Mouse (Mus musculus) liver, postnatal 0 days (tissue): ENCODE results near the gene Plekha7. TPM values are rescaled to one million over a fixed set of nuclear protein-coding genes. Genes with fewer than 3 reads are reported as not detected.
"Not testable (repeated sequence)": the region's sequence is repeated elsewhere in the genome, so short reads cannot be mapped to it uniquely, and the experiment has no call there.

Source experiments
- ATAC-seq: fragments of 200-750 bp; cut with Nextera tagmentation; 2 replicates; pipeline ENCODE4 v1.8.0; 2017; ENCODE audit warnings: mild to moderate bottlenecking, moderate library complexity
- DNase-seq: peaks from one replicate; pipeline ENCODE4 v3.0.0-alpha.2; 2016
- H3K27ac ChIP-seq: fragments of 300-500 bp; sonication (generic); 2 replicates; pipeline ENCODE4 v1.5.1; 2014; ENCODE audit warnings: antibody characterized with exemption, moderate library complexity, mild to moderate bottlenecking, low read depth
- H3K27me3 ChIP-seq: fragments of 300-500 bp; sonication (generic); 2 replicates; pipeline ENCODE4 v1.6.1; 2014; ENCODE audit warnings: low read length, control low read depth, mixed read lengths; ENCODE audit not compliant: insufficient read depth
- H3K36me3 ChIP-seq: fragments of 300-500 bp; sonication (generic); replicated peaks from 2 replicates; pipeline ENCODE4 v1.6.1; 2014; ENCODE audit warnings: mild to moderate bottlenecking, control low read depth, low read length, moderate library complexity, mixed read lengths; ENCODE audit not compliant: insufficient read depth
- H3K4me1 ChIP-seq: fragments of 300-500 bp; sonication (generic); 2 replicates; pipeline ENCODE4 v1.6.1; 2014; ENCODE audit warnings: antibody characterized with exemption, mild to moderate bottlenecking, control low read depth; ENCODE audit not compliant: insufficient read depth
- H3K4me2 ChIP-seq: fragments of 300-500 bp; sonication (generic); 2 replicates; pipeline ENCODE4 v1.6.1; 2014; ENCODE audit warnings: low read depth, mild to moderate bottlenecking, low read length, moderate library complexity, mixed read lengths
- H3K4me3 ChIP-seq: fragments of 300-500 bp; sonication (generic); 2 replicates; pipeline ENCODE4 v1.5.1; 2014; ENCODE audit warnings: low read depth, low read length
- H3K9ac ChIP-seq: fragments of 300-500 bp; sonication (generic); replicated peaks from 2 replicates; pipeline ENCODE4 v1.6.1; 2014; ENCODE audit warnings: mild to moderate bottlenecking, moderate library complexity
- H3K9me3 ChIP-seq: fragments of 300-500 bp; sonication (generic); 2 replicates; pipeline ENCODE4 v1.6.1; 2016; ENCODE audit warnings: mild to moderate bottlenecking, control low read depth, low read length, mixed read lengths
- CTCF ChIP-seq: sonication (generic); IDR thresholded peaks from 2 replicates; pipeline ENCODE4 v1.5.1; 2016; ENCODE audit warnings: antibody characterized with exemption, low read depth
- EP300 ChIP-seq: IDR thresholded peaks from 2 replicates; pipeline ENCODE4 v1.6.1; 2016; ENCODE audit warnings: antibody characterized with exemption, low read depth, mild to moderate bottlenecking
- WGBS: fragments of 180-500 bp; shearing (Covaris S2); extraction: QIAGEN DNeasy Blood & Tissue Kit; methylation state at CpG from one replicate; pipeline ENCODE4 v1.1.7; 2014; ENCODE audit not compliant: insufficient replicate concordance; 5-methylcytosine and 5-hydroxymethylcytosine counted together
- polyA plus RNA-seq: library from polyadenylated mRNA; unstranded; fragments of >200 nt; fragmentation: Nextera tagmentation; extraction: Ambion mirVana; gene quantifications from 2 replicates; pipeline ENCODE4 v1.2.1, GENCODE M21; 2015

Gene Plekha7
- polyA plus RNA-seq, 1 experiment from 2014 or later: 1.8 TPM

DNA sequence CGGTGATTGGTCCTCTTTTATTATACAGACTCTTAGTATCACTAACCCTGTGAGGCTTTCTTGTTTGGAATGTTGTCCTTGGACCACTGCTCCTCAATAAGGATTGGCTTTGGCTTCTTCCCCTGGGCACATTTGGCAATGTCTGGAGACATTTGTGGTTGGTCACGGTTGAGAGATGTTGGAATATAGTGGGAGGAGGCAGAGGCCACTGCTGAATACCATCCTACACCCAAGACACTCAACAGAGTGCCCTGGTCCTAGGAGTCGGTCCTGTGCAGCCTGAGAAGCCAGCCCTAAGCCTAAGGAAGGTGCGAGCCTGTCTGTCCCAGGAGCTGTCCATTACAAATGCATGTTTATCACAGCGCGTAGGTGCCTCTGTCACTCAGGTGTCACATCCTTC, 196.6 kb downstream of the Plekha7 start:
- no peak for DNase-seq
- no peak overlapping the region for H3K4me2 ChIP-seq
- no peak overlapping the region for H3K9ac ChIP-seq
- no peaks in the 10 kb centered on the region for H3K4me1 ChIP-seq
- H3K27ac ChIP-seq: no peak overlapping the region
- no peak for TF ChIP-seq CTCF
- TF ChIP-seq EP300: no peak
- no peaks in the 10 kb centered on the region for H3K9me3 ChIP-seq
- WGBS: 79% methylated on average over 6 of the region's 6 CpGs
- no peaks in the 10 kb centered on the region for H3K27me3 ChIP-seq
- H3K4me3 ChIP-seq: no peak overlapping the region
- no peaks in the 10 kb centered on the region for H3K36me3 ChIP-seq
- ATAC-seq: no peak

DNA sequence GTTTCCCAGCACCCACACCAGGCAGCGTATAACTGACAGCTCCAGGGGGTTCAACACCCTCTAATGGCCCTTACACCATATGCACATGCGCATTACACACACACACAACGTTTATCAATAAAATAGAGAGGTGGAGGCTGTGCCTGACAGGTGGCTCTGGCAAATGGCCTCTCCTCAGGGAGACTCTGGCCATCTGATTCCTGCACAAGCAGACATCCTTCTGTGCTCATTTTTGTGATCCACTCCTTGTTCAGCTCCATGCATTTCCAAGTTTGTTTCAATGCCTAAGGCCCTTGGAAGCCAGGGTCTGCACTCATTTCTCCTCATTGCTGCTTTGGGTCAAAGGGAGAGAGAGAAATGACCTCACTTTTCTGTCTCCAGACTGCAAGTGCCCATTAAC, 197.5 kb downstream of the Plekha7 start:
- 68% methylated on average over 3 of the region's 3 CpGs for WGBS
- no peak overlapping the region for H3K27ac ChIP-seq
- TF ChIP-seq CTCF (no peak), EP300 (no peak)

DNA sequence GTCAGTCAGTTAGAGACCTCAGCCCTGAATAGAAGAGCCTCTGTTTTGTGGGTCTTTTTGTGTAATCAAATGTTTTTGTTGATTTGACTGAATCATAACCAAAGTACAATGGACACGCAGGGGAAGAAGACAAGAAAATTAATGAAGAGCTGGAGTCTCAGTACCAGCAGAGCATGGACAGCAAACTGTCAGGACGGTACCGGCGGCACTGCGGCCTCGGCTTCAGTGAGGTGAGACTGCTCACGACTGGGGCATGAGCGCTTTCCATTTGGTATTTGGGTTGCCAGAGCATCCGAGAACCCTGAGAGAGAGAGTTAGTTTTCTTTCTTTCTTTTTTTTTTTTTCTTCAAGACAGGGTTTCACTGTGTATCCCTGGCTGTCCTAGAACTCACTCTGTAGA, 205.1 kb downstream of the Plekha7 start:
- no peaks in the 10 kb centered on the region for H3K27me3 ChIP-seq
- H3K36me3 ChIP-seq: peaks cover 36% of the 10 kb centered on the region
- H3K9ac ChIP-seq: no peak overlapping the region
- no peak for TF ChIP-seq EP300
- TF ChIP-seq CTCF: no peak
- ATAC-seq (no peak), DNase-seq (no peak)
- no peaks in the 10 kb centered on the region for H3K4me1 ChIP-seq
- no peaks in the 10 kb centered on the region for H3K9me3 ChIP-seq
- 88% methylated on average over 9 of the region's 9 CpGs for WGBS
- no peak overlapping the region for H3K4me3 ChIP-seq
- H3K4me2 ChIP-seq: no peak overlapping the region
- H3K27ac ChIP-seq: no peak overlapping the region

More for the DNA sequence above, 197.5 kb downstream of the Plekha7 start:
- DNase-seq: no peak
- Histone ChIP-seq H3K9me3 (no peaks in the 10 kb centered on the region), H3K27me3 (no peaks in the 10 kb centered on the region), H3K4me3 (no peak overlapping the region), H3K4me1 (no peaks in the 10 kb centered on the region), H3K4me2 (no peak overlapping the region), H3K36me3 (peaks cover 6% of the 10 kb centered on the region), H3K9ac (no peak overlapping the region)
- no peak for ATAC-seq

DNA sequence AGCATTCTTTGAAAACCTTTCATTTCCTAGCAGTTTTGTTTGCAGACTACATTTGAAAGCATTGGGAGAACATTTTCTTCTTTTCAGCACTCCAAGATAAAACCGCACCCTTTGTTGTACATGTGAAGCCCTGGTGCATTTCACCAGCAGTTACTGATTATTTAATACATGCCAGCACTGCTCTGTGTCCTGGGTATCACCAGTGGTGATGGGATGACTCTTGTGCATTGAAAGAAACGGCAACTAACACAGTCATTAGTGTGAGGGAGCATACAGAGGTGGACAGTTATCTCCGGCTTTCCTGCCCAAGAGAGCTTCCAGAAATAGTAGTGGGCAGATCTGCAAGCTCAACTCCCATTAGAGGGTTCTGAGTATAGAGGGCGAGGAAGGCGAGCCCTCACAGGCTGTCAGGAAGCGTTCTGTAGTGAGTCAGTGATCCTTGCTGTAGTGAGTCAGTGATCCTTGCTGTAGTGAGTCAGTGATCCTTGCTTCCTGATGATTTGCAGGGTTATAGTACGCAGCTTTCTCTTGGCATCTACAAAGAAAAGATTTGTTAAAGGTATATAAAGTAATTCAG, 208.1 kb downstream of the Plekha7 start:
- Histone ChIP-seq H3K9ac (no peak overlapping the region), H3K9me3 (no peaks in the 10 kb centered on the region), H3K36me3 (peaks cover 24% of the 10 kb centered on the region), H3K27ac (no peak overlapping the region), H3K27me3 (no peaks in the 10 kb centered on the region), H3K4me1 (no peaks in the 10 kb centered on the region; the same call in 1 of the 2 replicates), H3K4me2 (no peak overlapping the region), H3K4me3 (no peak overlapping the region)
- DNase-seq (no peak), ATAC-seq (peak; percentile 63)
- 78% methylated on average over 7 of the region's 7 CpGs for WGBS
- TF ChIP-seq EP300: no peak
- TF ChIP-seq CTCF: no peak

DNA sequence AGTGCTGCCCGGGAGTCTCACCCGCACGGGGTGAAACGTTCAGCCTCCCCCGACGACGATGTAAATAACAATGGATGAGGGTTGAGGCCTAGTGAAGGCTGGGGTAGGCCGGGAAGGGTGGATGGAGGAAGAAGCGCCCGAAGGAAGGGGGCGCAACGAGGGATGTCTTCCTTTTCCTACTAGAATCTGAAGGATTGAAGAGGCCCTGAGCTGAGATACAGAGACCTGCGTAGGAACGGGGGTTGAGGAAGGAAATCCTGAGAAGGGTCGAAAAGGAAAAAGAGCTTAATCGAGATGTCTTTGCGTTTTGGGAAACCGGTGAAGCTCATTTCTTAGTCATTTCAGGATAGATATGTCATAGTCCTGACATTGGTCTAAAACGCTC, 214.7 kb downstream of the Plekha7 start:
- TF ChIP-seq CTCF (0 out of 2 replicates have a peak, but pooled peaks have one; percentile 8), EP300 (no peak)
- no peaks in the 10 kb centered on the region for H3K27me3 ChIP-seq
- H3K9ac ChIP-seq: peak overlapping the region; percentile 97
- H3K9me3 ChIP-seq: no peaks in the 10 kb centered on the region
- ATAC-seq: peak; percentile 73
- peak overlapping the region; percentile 90 for H3K27ac ChIP-seq
- peaks cover 8% of the 10 kb centered on the region for H3K4me1 ChIP-seq
- no peak for DNase-seq
- peak overlapping the region; percentile 81 for H3K4me2 ChIP-seq
- peak overlapping the region; percentile 93 for H3K4me3 ChIP-seq
- no peaks in the 10 kb centered on the region for H3K36me3 ChIP-seq
- WGBS: under 1% methylated on average over 19 of the region's 19 CpGs

DNA sequence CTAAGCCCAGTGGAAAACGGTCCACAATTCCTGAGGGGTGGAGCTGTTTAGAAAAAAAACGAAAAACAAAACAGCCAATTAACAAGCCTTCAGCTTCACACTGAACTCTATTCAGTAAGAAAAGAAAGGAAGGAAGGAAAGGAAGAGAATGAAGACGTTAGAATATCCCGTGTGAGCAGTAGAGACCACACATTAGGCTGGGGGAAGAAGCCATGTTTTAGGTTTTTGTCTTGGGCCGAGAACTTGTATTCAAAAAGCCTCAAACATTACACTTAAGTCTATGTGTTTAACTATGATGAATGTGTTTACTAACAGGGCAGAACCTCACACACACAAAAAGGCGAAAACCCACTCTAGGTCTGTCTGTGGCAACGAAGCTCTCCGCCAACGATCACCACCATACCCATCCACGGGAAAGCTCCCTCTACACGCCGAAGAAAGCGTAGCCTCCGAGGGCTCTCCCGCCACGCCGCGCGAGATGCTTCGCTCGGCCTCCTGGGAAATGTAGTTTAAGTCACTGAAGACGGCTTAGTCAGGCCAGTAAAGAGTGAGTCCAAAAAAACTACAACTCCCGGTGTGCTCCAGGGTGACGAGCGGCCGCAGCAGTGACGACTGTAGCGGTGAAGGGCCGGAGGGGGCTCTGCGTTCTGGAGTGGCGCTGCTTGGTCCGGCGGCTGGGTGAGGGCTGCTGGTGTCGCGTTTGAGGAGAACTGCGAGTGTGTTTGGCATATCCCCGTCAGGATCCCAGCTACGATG, 215.3 kb downstream of the Plekha7 start:
- DNase-seq: peak; percentile 94
- Histone ChIP-seq H3K27me3 (no peaks in the 10 kb centered on the region), H3K4me3 (peak overlapping the region; percentile 93), H3K36me3 (no peaks in the 10 kb centered on the region), H3K9me3 (no peaks in the 10 kb centered on the region), H3K27ac (peak overlapping the region; percentile 90), H3K4me1 (peaks cover 8% of the 10 kb centered on the region), H3K4me2 (peak overlapping the region; percentile 81), H3K9ac (peak overlapping the region; percentile 97)
- peak; percentile 100 for ATAC-seq
- TF ChIP-seq CTCF (peak; percentile 58), EP300 (no peak)
- under 1% methylated on average over 38 of the region's 38 CpGs for WGBS

DNA sequence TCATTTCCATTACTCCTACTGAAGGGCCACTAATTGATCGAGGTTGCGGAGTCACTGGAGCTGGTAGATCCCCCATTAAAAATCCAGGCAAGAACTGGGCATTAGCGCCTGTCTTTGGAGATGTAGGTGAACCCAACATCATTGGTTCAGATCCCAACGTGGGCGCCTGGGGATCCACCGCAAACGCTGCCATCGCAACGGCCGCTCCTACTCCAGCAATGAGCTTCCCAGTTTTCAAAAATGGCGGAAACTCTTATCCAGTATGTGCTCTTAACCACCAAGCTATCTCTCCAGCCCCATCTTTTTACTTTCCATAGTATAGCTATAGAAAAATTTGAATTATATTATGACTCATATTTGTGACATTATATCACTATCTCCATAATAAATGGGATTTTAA, 223.8 kb downstream of the Plekha7 start, which contains the start of gene Gm4353:
TSS of gene Gm4353 (minus strand) at position 270 of the 400 bp plus-strand sequence.
- H3K4me1 ChIP-seq, H3K9ac ChIP-seq, H3K4me2 ChIP-seq, H3K4me3 ChIP-seq, H3K27ac ChIP-seq, H3K36me3 ChIP-seq, H3K27me3 ChIP-seq, H3K9me3 ChIP-seq, DNase-seq, ATAC-seq: not testable (repeated sequence)
- WGBS: 92% methylated on average over 11 of the region's 11 CpGs
